In genomic region chr10:85050668-85051208, GRCm38 (mm10) we compare ENCODE assay signal across 18 mouse cellular contexts.
"Had no signal": no experiment of that assay in that cellular context is flagged by ENCODE, and none has a peak within 500 bp of the region (broad histone marks: within the 10 kb centered on the region; RNA-seq: fewer than 3 reads in every experiment).

No protein-coding gene starts in this region.

- ATAC-seq: midbrain, embryonic 16.5 days had no signal

- H3K4me2 ChIP-seq: lung, embryonic 14.5 days; midbrain, embryonic 12.5 days; neural tube, embryonic 13.5 days; neural tube, embryonic 15.5 days had no signal

- H3K4me1 ChIP-seq: neural tube, embryonic 13.5 days had no signal

- H3K9me3 ChIP-seq: neural tube, embryonic 13.5 days; neural tube, embryonic 15.5 days had no signal

- H3K4me3 ChIP-seq: midbrain, embryonic 10.5 days; midbrain, embryonic 12.5 days; myocyte; neural tube, embryonic 13.5 days; neural tube, embryonic 15.5 days had no signal

- H3K9ac ChIP-seq: lung, embryonic 14.5 days; midbrain, embryonic 12.5 days; neural tube, embryonic 13.5 days; neural tube, embryonic 15.5 days had no signal

- H3K27me3 ChIP-seq: neural tube, embryonic 13.5 days; neural tube, embryonic 15.5 days had no signal

- H3K27ac ChIP-seq: midbrain, embryonic 10.5 days; midbrain, embryonic 12.5 days; neural tube, embryonic 13.5 days; neural tube, embryonic 15.5 days had no signal

- H3K36me3 ChIP-seq: midbrain, embryonic 10.5 days; midbrain, embryonic 12.5 days; neural tube, embryonic 13.5 days; neural tube, embryonic 15.5 days had no signal

- DNase-seq: lung, embryonic 14.5 days; lung, postnatal 10 days; lung, postnatal 4 days; midbrain, embryonic 14.5 days; retina, postnatal 1 day; right cerebral cortex, adult 18-20 months; right cerebral cortex, postnatal 25 days; right cerebral cortex, postnatal 4 days; spleen, adult 18-20 months; thymus, adult 18-20 months; thymus, postnatal 14 days; thymus, postnatal 36 days had no signal
